Mouse (Mus musculus): ENCODE measurements around the gene Gucd1. TPM values are rescaled to one million over a fixed set of nuclear protein-coding genes. Genes with fewer than 3 reads are reported as not detected.
A peak's percentile ranks its signal among the peaks of the same experiment; 100 is the strongest.

Gucd1 gene
- polyA plus RNA-seq, 1 experiment from 2014 or later: 46.9 TPM

DNA sequence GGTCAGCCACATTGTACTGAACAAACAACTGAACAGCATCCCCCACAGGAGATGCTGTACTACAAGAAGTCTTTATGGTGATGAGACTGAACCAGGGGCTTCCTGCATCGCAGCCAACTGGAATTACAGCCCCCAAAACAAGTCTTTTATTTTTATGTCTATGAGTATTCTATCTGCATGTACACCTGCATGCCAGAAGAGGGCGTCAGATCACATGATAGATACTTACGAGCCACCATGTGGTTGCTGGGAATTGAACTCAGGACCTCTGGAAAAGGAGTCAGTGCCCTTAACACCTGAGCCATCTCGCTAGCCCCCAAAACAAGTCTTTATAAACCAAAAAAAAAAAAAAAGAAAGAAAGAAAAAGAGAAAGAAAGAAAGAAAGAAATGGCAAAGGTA, 74.8 kb downstream of the Gucd1 start:
- Histone ChIP-seq H3K36me3 (ENCODE audit: control insufficient read depth, insufficient read depth, low read length) (no peaks in the 10 kb centered on the region), H3K4me2 (replicated peaks; ENCODE audit: low read depth, low read length) (no peak overlapping the region), H3K9ac (ENCODE audit: low read depth, low read length) (no peak overlapping the region), H3K27ac (ENCODE audit: low read depth, low read length) (no peak overlapping the region), H3K4me1 (ENCODE audit: control insufficient read depth, insufficient read depth, low read length) (peaks cover 15% of the 10 kb centered on the region; the same call in 1 of the 2 replicates), H3K4me3 (ENCODE audit: low read length) (no peak overlapping the region), H3K27me3 (ENCODE audit: control insufficient read depth, insufficient read depth, low read length) (no peaks in the 10 kb centered on the region), H3K9me3 (ENCODE audit: control insufficient read depth, low read length) (no peaks in the 10 kb centered on the region)
- no peak for ATAC-seq (ENCODE audit: low FRiP score, low TSS enrichment)
- 82% methylated on average over 4 of the region's 4 CpGs for WGBS

DNA sequence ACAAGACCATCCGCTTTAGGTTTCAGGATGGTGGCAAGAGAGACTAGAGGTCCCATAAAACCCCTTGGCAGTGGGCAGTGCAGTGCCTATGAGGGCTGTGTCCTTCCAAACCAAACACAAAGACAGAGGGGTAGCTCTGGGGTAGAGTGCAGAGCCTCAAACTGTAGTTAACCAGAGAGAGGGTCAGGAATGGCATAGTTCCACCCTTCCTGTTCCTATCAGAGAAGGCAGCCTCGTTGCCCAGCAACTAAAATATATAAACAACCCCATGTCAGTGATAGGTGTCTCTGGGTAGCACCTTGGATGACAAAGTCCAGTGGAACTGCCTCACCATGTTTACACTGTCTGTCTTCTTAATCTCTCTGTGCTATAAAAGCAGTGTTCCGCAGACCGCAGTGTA, 76.0 kb downstream of the Gucd1 start:
- no peak for ATAC-seq (ENCODE audit: low FRiP score, low TSS enrichment)
- H3K4me2 ChIP-seq (replicated peaks; ENCODE audit: low read depth, low read length): no peak overlapping the region
- H3K4me3 ChIP-seq (ENCODE audit: low read length): no peak overlapping the region
- peaks cover 13% of the 10 kb centered on the region; the same call in 1 of the 2 replicates for H3K4me1 ChIP-seq (ENCODE audit: control insufficient read depth, insufficient read depth, low read length)
- 87% methylated on average over 4 of the region's 4 CpGs for WGBS
- no peak overlapping the region for H3K27ac ChIP-seq (ENCODE audit: low read depth, low read length)
- H3K36me3 ChIP-seq (ENCODE audit: control insufficient read depth, insufficient read depth, low read length): no peaks in the 10 kb centered on the region
- no peaks in the 10 kb centered on the region for H3K9me3 ChIP-seq (ENCODE audit: control insufficient read depth, low read length)
- no peak overlapping the region for H3K9ac ChIP-seq (ENCODE audit: low read depth, low read length)
- no peaks in the 10 kb centered on the region for H3K27me3 ChIP-seq (ENCODE audit: control insufficient read depth, insufficient read depth, low read length)

DNA sequence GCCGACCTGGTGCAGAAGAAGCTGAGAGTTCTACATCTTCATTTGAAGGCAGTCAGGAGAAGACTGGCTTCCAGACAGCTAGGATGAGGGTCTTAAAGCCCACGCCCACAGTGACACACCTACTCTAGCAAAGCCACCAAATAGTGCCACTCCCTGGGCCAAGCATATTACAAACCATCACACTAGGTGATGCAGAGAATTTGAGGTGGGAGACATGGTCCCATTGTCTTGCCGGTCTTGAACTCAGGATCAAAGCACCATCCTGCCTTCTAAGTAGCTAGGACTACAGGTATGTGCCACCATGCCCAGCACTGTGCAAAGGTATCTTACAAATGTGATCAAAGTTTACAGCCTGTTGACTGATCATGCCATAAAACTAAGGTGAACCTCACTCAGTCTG, 77.0 kb downstream of the Gucd1 start:
- Histone ChIP-seq H3K27ac (ENCODE audit: low read depth, low read length) (no peak overlapping the region), H3K9ac (ENCODE audit: low read depth, low read length) (no peak overlapping the region), H3K36me3 (ENCODE audit: control insufficient read depth, insufficient read depth, low read length) (no peaks in the 10 kb centered on the region), H3K27me3 (ENCODE audit: control insufficient read depth, insufficient read depth, low read length) (no peaks in the 10 kb centered on the region), H3K9me3 (ENCODE audit: control insufficient read depth, low read length) (no peaks in the 10 kb centered on the region), H3K4me1 (ENCODE audit: control insufficient read depth, insufficient read depth, low read length) (peaks cover 13% of the 10 kb centered on the region; the same call in 1 of the 2 replicates), H3K4me2 (replicated peaks; ENCODE audit: low read depth, low read length) (no peak overlapping the region), H3K4me3 (ENCODE audit: low read length) (no peak overlapping the region)
- WGBS: 91% methylated on average over 3 of the region's 3 CpGs
- no peak for ATAC-seq (ENCODE audit: low FRiP score, low TSS enrichment)

DNA sequence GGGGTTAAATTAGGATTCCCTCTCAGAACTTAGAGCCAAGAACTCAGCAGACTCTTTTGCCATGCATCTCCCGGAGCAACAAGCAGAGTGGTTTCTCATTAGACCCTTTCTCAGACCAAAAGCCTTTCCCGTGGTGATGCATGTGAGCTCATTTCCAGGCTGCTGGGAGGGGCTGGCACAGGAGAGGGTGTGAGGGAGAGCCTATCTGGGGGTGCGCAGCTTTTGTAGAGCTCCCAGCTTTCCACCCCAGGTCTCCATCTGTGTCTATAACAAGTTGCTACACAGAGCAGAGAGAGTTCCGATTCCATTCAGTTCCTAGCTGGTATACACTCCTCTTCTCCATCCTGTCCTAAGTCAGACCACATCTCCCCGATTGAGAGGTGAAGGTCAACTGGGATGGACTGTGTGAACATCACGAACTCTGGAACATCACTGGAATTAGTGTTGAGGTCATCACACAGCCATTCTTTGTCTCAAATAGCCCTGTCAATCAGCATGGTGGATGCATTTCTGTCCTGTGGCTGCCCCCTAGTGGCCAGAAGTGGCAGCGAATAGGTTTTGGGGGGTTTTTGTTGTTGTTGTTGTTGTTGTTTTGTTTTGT, 78.5 kb downstream of the Gucd1 start:
- Histone ChIP-seq H3K27ac (ENCODE audit: low read depth, low read length) (no peak overlapping the region), H3K9me3 (ENCODE audit: control insufficient read depth, low read length) (no peaks in the 10 kb centered on the region), H3K4me3 (ENCODE audit: low read length) (no peak overlapping the region), H3K9ac (ENCODE audit: low read depth, low read length) (no peak overlapping the region), H3K4me1 (ENCODE audit: control insufficient read depth, insufficient read depth, low read length) (0 out of 2 replicates have a peak, but pooled peaks cover 4% of the 10 kb centered on the region), H3K27me3 (ENCODE audit: control insufficient read depth, insufficient read depth, low read length) (no peaks in the 10 kb centered on the region), H3K4me2 (replicated peaks; ENCODE audit: low read depth, low read length) (no peak overlapping the region), H3K36me3 (ENCODE audit: control insufficient read depth, insufficient read depth, low read length) (no peaks in the 10 kb centered on the region)
- WGBS: 50% methylated on average over 7 of the region's 7 CpGs
- ATAC-seq (ENCODE audit: low FRiP score, low TSS enrichment): no peak

DNA sequence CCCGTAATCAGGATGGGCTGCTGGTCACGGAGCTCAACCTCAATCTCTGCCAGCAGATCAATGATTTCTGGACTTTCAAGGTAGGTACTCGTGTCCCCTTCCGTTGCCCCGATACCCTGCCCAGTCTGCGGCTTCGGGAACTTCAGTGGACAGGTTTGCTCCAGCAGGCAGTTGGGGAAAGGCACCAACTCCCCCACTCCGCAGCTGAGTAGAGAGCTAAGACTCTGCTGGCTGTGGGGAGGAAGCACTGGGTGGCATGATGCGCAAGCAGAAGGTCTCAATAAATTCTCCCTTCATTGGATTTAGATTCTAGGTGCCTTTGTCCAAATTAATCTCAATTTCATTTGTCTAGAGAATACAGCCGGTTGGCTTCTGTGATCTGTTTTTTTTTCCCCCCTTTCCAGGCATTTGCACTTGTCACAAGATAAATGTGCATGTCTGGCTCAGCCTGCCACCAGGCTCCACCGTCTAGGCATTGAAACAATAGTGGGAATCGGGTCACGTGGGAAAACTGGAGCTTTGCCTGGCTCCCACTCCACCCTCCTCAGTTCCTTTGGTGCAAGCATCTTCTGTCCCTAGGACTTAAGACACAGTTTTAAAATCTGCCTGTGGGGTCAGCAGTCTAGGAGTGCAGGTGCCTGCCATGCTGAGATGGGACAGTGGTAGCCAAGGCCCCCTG, 79.5 kb downstream of the Gucd1 start:
- Histone ChIP-seq H3K27me3 (ENCODE audit: control insufficient read depth, insufficient read depth, low read length) (no peaks in the 10 kb centered on the region), H3K36me3 (ENCODE audit: control insufficient read depth, insufficient read depth, low read length) (no peaks in the 10 kb centered on the region), H3K9me3 (ENCODE audit: control insufficient read depth, low read length) (no peaks in the 10 kb centered on the region), H3K9ac (ENCODE audit: low read depth, low read length) (no peak overlapping the region), H3K27ac (ENCODE audit: low read depth, low read length) (no peak overlapping the region), H3K4me1 (ENCODE audit: control insufficient read depth, insufficient read depth, low read length) (no peaks in the 10 kb centered on the region), H3K4me3 (ENCODE audit: low read length) (no peak overlapping the region), H3K4me2 (replicated peaks; ENCODE audit: low read depth, low read length) (no peak overlapping the region)
- WGBS: 56% methylated on average over 13 of the region's 13 CpGs
- no peak for ATAC-seq (ENCODE audit: low FRiP score, low TSS enrichment)

DNA sequence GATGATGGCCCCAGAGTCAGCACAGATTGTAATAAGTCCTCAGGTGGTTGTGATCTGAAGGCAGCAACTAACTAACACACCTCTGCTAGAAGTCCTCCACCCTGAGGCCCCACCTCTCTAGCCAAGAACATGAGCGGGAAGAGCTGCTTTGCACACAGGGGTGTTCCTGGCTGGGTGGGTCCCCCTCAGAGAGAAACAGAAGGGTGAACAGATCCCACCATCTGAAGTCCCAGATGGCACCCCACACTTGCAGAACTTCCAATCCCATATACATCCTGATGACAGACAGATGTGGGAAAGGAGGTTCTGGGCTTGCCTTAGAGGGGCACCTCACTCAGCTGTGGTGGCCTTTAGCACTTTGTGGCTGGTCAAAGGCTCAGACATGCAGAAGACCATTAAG, 80.5 kb downstream of the Gucd1 start:
- Histone ChIP-seq H3K27me3 (ENCODE audit: control insufficient read depth, insufficient read depth, low read length) (no peaks in the 10 kb centered on the region), H3K9me3 (ENCODE audit: control insufficient read depth, low read length) (no peaks in the 10 kb centered on the region), H3K27ac (ENCODE audit: low read depth, low read length) (no peak overlapping the region), H3K4me1 (ENCODE audit: control insufficient read depth, insufficient read depth, low read length) (no peaks in the 10 kb centered on the region), H3K36me3 (ENCODE audit: control insufficient read depth, insufficient read depth, low read length) (no peaks in the 10 kb centered on the region), H3K9ac (ENCODE audit: low read depth, low read length) (no peak overlapping the region), H3K4me2 (replicated peaks; ENCODE audit: low read depth, low read length) (no peak overlapping the region), H3K4me3 (ENCODE audit: low read length) (no peak overlapping the region)
- 90% methylated on average over 1 of the region's 1 CpGs for WGBS
- ATAC-seq (ENCODE audit: low FRiP score, low TSS enrichment): no peak

DNA sequence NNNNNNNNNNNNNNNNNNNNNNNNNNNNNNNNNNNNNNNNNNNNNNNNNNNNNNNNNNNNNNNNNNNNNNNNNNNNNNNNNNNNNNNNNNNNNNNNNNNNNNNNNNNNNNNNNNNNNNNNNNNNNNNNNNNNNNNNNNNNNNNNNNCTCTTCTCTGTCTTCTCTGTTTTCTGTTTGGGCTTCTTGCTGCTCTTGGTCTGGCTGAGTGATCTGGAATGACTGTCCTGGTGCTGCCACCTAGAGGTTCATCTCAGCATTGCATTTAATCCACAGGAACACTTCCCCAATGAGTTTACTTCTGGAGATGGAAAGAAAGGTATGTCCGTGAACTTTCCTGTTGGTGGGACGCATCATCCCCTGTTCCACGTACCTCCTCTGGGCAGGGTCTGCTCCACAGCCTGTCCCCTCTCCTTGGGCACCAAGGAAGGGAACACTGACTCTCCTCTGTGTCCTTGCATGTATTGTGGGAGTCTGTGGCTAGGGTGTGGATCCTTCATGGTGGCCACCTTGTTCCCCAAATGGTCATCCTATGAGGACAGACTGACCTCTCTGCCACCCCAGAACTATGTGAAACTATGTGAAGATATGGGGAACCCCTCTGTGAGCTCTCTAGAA, 81.1 kb downstream of the Gucd1 start:
- ATAC-seq (ENCODE audit: low FRiP score, low TSS enrichment): peak; percentile 70
- no peaks in the 10 kb centered on the region for H3K9me3 ChIP-seq (ENCODE audit: control insufficient read depth, low read length)
- no peaks in the 10 kb centered on the region for H3K27me3 ChIP-seq (ENCODE audit: control insufficient read depth, insufficient read depth, low read length)
- no peak overlapping the region for H3K9ac ChIP-seq (ENCODE audit: low read depth, low read length)
- no peak overlapping the region for H3K27ac ChIP-seq (ENCODE audit: low read depth, low read length)
- no peak overlapping the region for H3K4me2 ChIP-seq (replicated peaks; ENCODE audit: low read depth, low read length)
- H3K4me1 ChIP-seq (ENCODE audit: control insufficient read depth, insufficient read depth, low read length): no peaks in the 10 kb centered on the region
- H3K4me3 ChIP-seq (ENCODE audit: low read length): no peak overlapping the region
- WGBS: 12% methylated on average over 3 of the region's 3 CpGs
- H3K36me3 ChIP-seq (ENCODE audit: control insufficient read depth, insufficient read depth, low read length): no peaks in the 10 kb centered on the region

DNA sequence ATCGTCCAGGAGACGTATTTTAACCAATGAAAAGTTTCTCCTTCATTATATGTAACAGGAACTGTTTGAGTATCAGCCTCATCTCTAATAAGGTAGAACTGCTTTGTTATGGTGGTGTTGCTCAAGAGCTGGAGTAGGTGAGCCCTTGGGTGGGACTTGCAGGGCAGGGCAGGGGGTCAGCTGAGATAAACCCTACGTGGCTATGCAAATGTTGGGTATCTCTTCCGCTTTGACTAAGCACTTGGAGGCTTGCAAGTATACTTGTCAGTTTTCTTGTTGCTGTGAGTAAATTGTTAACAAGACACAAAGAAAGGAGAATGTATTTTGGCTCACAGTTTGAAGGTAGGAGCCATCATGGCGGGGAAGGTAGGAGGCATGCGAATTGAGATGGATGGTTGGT, 87.1 kb downstream of the Gucd1 start:
- Histone ChIP-seq H3K27ac (ENCODE audit: low read depth, low read length) (no peak overlapping the region), H3K4me1 (ENCODE audit: control insufficient read depth, insufficient read depth, low read length) (no peaks in the 10 kb centered on the region), H3K9ac (ENCODE audit: low read depth, low read length) (no peak overlapping the region), H3K9me3 (ENCODE audit: control insufficient read depth, low read length) (no peaks in the 10 kb centered on the region), H3K36me3 (ENCODE audit: control insufficient read depth, insufficient read depth, low read length) (no peaks in the 10 kb centered on the region), H3K27me3 (ENCODE audit: control insufficient read depth, insufficient read depth, low read length) (no peaks in the 10 kb centered on the region), H3K4me2 (replicated peaks; ENCODE audit: low read depth, low read length) (no peak overlapping the region), H3K4me3 (ENCODE audit: low read length) (no peak overlapping the region)
- no peak for ATAC-seq (ENCODE audit: low FRiP score, low TSS enrichment)
- WGBS: 91% methylated on average over 6 of the region's 6 CpGs

DNA sequence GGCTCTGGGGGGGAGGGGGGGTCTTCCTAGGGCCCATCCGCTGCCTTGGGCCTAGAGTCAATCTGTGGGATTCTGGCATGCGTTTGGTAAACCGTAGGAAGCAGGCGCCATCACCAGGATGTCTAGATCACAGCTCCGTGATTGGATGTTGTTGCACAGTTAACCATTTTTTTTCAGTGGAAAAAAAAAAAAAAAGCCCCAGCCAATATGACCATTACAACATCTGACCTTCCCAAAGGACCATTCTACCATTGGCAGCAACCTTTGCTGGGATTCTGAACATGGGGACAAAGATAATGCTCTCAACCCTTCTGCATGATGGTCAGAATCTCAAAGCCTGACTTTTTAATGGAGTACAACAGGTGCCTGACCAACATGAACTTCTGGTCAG, 87.6 kb downstream of the Gucd1 start:
- Histone ChIP-seq H3K27me3 (ENCODE audit: control insufficient read depth, insufficient read depth, low read length) (no peaks in the 10 kb centered on the region), H3K4me3 (ENCODE audit: low read length) (no peak overlapping the region), H3K27ac (ENCODE audit: low read depth, low read length) (no peak overlapping the region), H3K4me1 (ENCODE audit: control insufficient read depth, insufficient read depth, low read length) (no peaks in the 10 kb centered on the region), H3K9me3 (ENCODE audit: control insufficient read depth, low read length) (no peaks in the 10 kb centered on the region), H3K36me3 (ENCODE audit: control insufficient read depth, insufficient read depth, low read length) (no peaks in the 10 kb centered on the region), H3K9ac (ENCODE audit: low read depth, low read length) (no peak overlapping the region), H3K4me2 (replicated peaks; ENCODE audit: low read depth, low read length) (no peak overlapping the region)
- no peak for ATAC-seq (ENCODE audit: low FRiP score, low TSS enrichment)
- WGBS: 93% methylated on average over 5 of the region's 5 CpGs

Measured in kidney, embryonic 14.5 days (tissue).